Mouse (Mus musculus) hindbrain, embryonic 15.5 days (tissue): ENCODE measurements at regions not wholly inside any gene's neighbourhood (a gene's known extent, or its start where the extent isn't known, plus 50 kb on each side); places are given as distances from the start of the nearest gene placed in this dataset.

Experiments
- ATAC-seq: fragments of 200-750 bp; cut with Nextera tagmentation; 2 replicates; pipeline ENCODE4 v1.8.0; 2017; ENCODE audit warnings: low read depth, moderate number of reproducible peaks, moderate TSS enrichment; ENCODE audit not compliant: low FRiP score
- H3K27ac ChIP-seq: fragments of 300-500 bp; sonication (generic); replicated peaks from 2 replicates; pipeline ENCODE4 v1.5.1; 2015; ENCODE audit warnings: mild to moderate bottlenecking, inconsistent platforms
- H3K27me3 ChIP-seq: fragments of 300-500 bp; sonication (generic); 2 replicates; pipeline ENCODE4 v1.6.1; 2015; ENCODE audit warnings: control low read depth, inconsistent platforms
- H3K36me3 ChIP-seq: fragments of 300-500 bp; sonication (generic); 2 replicates; pipeline ENCODE4 v1.6.1; 2015; ENCODE audit warnings: control low read depth, inconsistent platforms
- H3K4me1 ChIP-seq: fragments of 300-500 bp; sonication (generic); replicated peaks from 2 replicates; pipeline ENCODE4 v1.6.1; 2015; ENCODE audit warnings: control low read depth, inconsistent platforms
- H3K4me2 ChIP-seq: fragments of 300-500 bp; sonication (generic); 2 replicates; pipeline ENCODE4 v1.6.1; 2015; ENCODE audit warnings: moderate library complexity, mild to moderate bottlenecking, inconsistent platforms
- H3K4me3 ChIP-seq: fragments of 300-500 bp; sonication (generic); 2 replicates; pipeline ENCODE4 v1.5.1; 2015; ENCODE audit warnings: mild to moderate bottlenecking, inconsistent platforms
- H3K9ac ChIP-seq: fragments of 300-500 bp; sonication (generic); 2 replicates; pipeline ENCODE4 v1.6.1; 2015; ENCODE audit warnings: inconsistent platforms
- H3K9me3 ChIP-seq: fragments of 300-500 bp; sonication (generic); 2 replicates; pipeline ENCODE4 v1.6.1; 2016; ENCODE audit warnings: control low read depth, inconsistent platforms
- WGBS: fragments of 180-500 bp; shearing (Covaris S2); methylation state at CpG from one replicate; pipeline ENCODE4 v1.1.7; 2015; 5-methylcytosine and 5-hydroxymethylcytosine counted together

- Histone ChIP-seq H3K27ac (no peak overlapping the region), H3K27me3 (peaks cover 4% of the 10 kb centered on the region; the same call in 1 of the 2 replicates), H3K36me3 (no peaks in the 10 kb centered on the region), H3K4me3 (no peak overlapping the region), H3K9ac (no peak overlapping the region), H3K4me2 (no peak overlapping the region), H3K9me3 (no peaks in the 10 kb centered on the region), H3K4me1 (peaks cover 6% of the 10 kb centered on the region)
- WGBS = 71% methylated on average over 5 of the region's 5 CpGs
- ATAC-seq = no peak
These were observed 52.1 kb upstream of the Hmcn1 start for GRCm38 (mm10) chr1:151045334-151045733.

GRCm38 (mm10) chr1:151046626-151047025 lies 53.4 kb upstream of the Hmcn1 start:
- ATAC-seq = no peak
- Histone ChIP-seq H3K9me3 (no peaks in the 10 kb centered on the region), H3K4me1 (peaks cover 6% of the 10 kb centered on the region), H3K27ac (no peak overlapping the region), H3K36me3 (no peaks in the 10 kb centered on the region), H3K4me3 (no peak overlapping the region), H3K4me2 (no peak overlapping the region), H3K9ac (no peak overlapping the region), H3K27me3 (peaks cover 4% of the 10 kb centered on the region; the same call in 1 of the 2 replicates)
- WGBS = 27% methylated on average over 7 of the region's 7 CpGs

- Histone ChIP-seq H3K9ac (no peak overlapping the region), H3K36me3 (no peaks in the 10 kb centered on the region), H3K9me3 (no peaks in the 10 kb centered on the region), H3K27me3 (peaks cover 4% of the 10 kb centered on the region; the same call in 1 of the 2 replicates), H3K4me3 (no peak overlapping the region), H3K4me1 (peaks cover 6% of the 10 kb centered on the region), H3K4me2 (no peak overlapping the region), H3K27ac (no peak overlapping the region)
- 84% methylated on average over 19 of the region's 19 CpGs for WGBS
- no peak for ATAC-seq
These were observed 56.7 kb upstream of the Hmcn1 start for GRCm38 (mm10) chr1:151049726-151050506.

GRCm38 (mm10) chr1:151050507-151050816 lies 57.2 kb upstream of the Hmcn1 start:
- H3K36me3 ChIP-seq = no peaks in the 10 kb centered on the region
- H3K9ac ChIP-seq = no peak overlapping the region
- peaks cover 6% of the 10 kb centered on the region for H3K4me1 ChIP-seq
- H3K9me3 ChIP-seq = no peaks in the 10 kb centered on the region
- ATAC-seq = no peak
- no peak overlapping the region for H3K27ac ChIP-seq
- WGBS = 96% methylated on average over 3 of the region's 3 CpGs
- H3K4me2 ChIP-seq = no peak overlapping the region
- no peak overlapping the region for H3K4me3 ChIP-seq
- H3K27me3 ChIP-seq = peaks cover 4% of the 10 kb centered on the region; the same call in 1 of the 2 replicates

GRCm38 (mm10) chr1:151053268-151053667 lies 60.0 kb upstream of the Hmcn1 start:
- no peaks in the 10 kb centered on the region for H3K36me3 ChIP-seq
- no peak overlapping the region for H3K9ac ChIP-seq
- H3K9me3 ChIP-seq = no peaks in the 10 kb centered on the region
- H3K4me3 ChIP-seq = no peak overlapping the region
- H3K27ac ChIP-seq = no peak overlapping the region
- H3K27me3 ChIP-seq = peaks cover 4% of the 10 kb centered on the region; the same call in 1 of the 2 replicates
- H3K4me2 ChIP-seq = no peak overlapping the region
- no peaks in the 10 kb centered on the region for H3K4me1 ChIP-seq
- 52% methylated on average over 5 of the region's 5 CpGs for WGBS
- no peak for ATAC-seq

GRCm38 (mm10) chr1:151055396-151055795 lies 62.2 kb upstream of the Hmcn1 start:
- H3K27me3 ChIP-seq = no peaks in the 10 kb centered on the region
- no peaks in the 10 kb centered on the region for H3K9me3 ChIP-seq
- no peak overlapping the region for H3K27ac ChIP-seq
- no peaks in the 10 kb centered on the region for H3K4me1 ChIP-seq
- ATAC-seq = no peak
- WGBS = 93% methylated on average over 6 of the region's 6 CpGs
- no peaks in the 10 kb centered on the region for H3K36me3 ChIP-seq
- H3K4me2 ChIP-seq = no peak overlapping the region
- no peak overlapping the region for H3K9ac ChIP-seq
- no peak overlapping the region for H3K4me3 ChIP-seq

GRCm38 (mm10) chr1:151059546-151060136 lies 66.4 kb upstream of the Hmcn1 start:
- Histone ChIP-seq H3K9ac (no peak overlapping the region), H3K27me3 (no peaks in the 10 kb centered on the region), H3K27ac (no peak overlapping the region), H3K4me2 (no peak overlapping the region), H3K36me3 (no peaks in the 10 kb centered on the region), H3K4me3 (no peak overlapping the region), H3K4me1 (no peaks in the 10 kb centered on the region), H3K9me3 (no peaks in the 10 kb centered on the region)
- 92% methylated on average over 4 of the region's 4 CpGs for WGBS
- ATAC-seq = no peak

- Histone ChIP-seq H3K9me3 (no peaks in the 10 kb centered on the region), H3K4me3 (no peak overlapping the region), H3K4me2 (no peak overlapping the region), H3K27ac (no peak overlapping the region), H3K4me1 (no peaks in the 10 kb centered on the region; the same call in 1 of the 2 replicates), H3K36me3 (no peaks in the 10 kb centered on the region), H3K27me3 (no peaks in the 10 kb centered on the region), H3K9ac (no peak overlapping the region)
- WGBS = 77% methylated on average over 9 of the region's 9 CpGs
- no peak for ATAC-seq
These were observed 71.9 kb upstream of the Hmcn1 start for GRCm38 (mm10) chr1:151065090-151065567.

- Histone ChIP-seq H3K36me3 (no peaks in the 10 kb centered on the region), H3K4me2 (no peak overlapping the region), H3K27me3 (no peaks in the 10 kb centered on the region), H3K9me3 (no peaks in the 10 kb centered on the region), H3K27ac (no peak overlapping the region), H3K4me1 (no peaks in the 10 kb centered on the region; the same call in 1 of the 2 replicates), H3K4me3 (no peak overlapping the region), H3K9ac (no peak overlapping the region)
- 60% methylated on average over 15 of the region's 15 CpGs for WGBS
- no peak for ATAC-seq
These were observed 73.3 kb upstream of the Hmcn1 start for GRCm38 (mm10) chr1:151066379-151067128.

GRCm38 (mm10) chr1:151074508-151075314 lies 81.5 kb upstream of the Hmcn1 start:
- no peaks in the 10 kb centered on the region for H3K27me3 ChIP-seq

GRCm38 (mm10) chr1:151075541-151075940 lies 82.3 kb upstream of the Hmcn1 start:
- Histone ChIP-seq H3K4me1 (peaks cover 3% of the 10 kb centered on the region; the same call in 1 of the 2 replicates), H3K9me3 (no peaks in the 10 kb centered on the region), H3K9ac (no peak overlapping the region), H3K27me3 (no peaks in the 10 kb centered on the region), H3K4me3 (no peak overlapping the region), H3K27ac (no peak overlapping the region), H3K36me3 (no peaks in the 10 kb centered on the region), H3K4me2 (no peak overlapping the region)
- 91% methylated on average over 6 of the region's 6 CpGs for WGBS
- ATAC-seq = no peak

More at GRCm38 (mm10) chr1:151074508-151075314, 81.5 kb upstream of the Hmcn1 start:
- no peak overlapping the region for H3K4me2 ChIP-seq
- no peaks in the 10 kb centered on the region for H3K36me3 ChIP-seq
- no peak overlapping the region for H3K27ac ChIP-seq
- no peak overlapping the region for H3K9ac ChIP-seq
- peaks cover 3% of the 10 kb centered on the region; the same call in 1 of the 2 replicates for H3K4me1 ChIP-seq
- H3K4me3 ChIP-seq = no peak overlapping the region
- WGBS = 90% methylated on average over 16 of the region's 16 CpGs
- H3K9me3 ChIP-seq = no peaks in the 10 kb centered on the region
- ATAC-seq = no peak
